Mouse (Mus musculus) urinary bladder, postnatal 14 days (tissue): ENCODE data around the gene Olfr1369-ps1.
"Not testable (repeated sequence)": the region's sequence is repeated elsewhere in the genome, so short reads cannot be mapped to it uniquely, and the experiment has no call there.

Experiments
- DNase-seq: peaks from one replicate; pipeline ENCODE4 v3.0.0; 2021; ENCODE audit warnings: low spot score

The Olfr1369-ps1 gene

GRCm38 (mm10) chr13:21111183-21111582 is at the start of gene Olfr1369-ps1:
Gene Olfr1369-ps1 (plus strand): TSS chr13:21111483.
- not testable (repeated sequence) for DNase-seq

- no peak for DNase-seq
Observed at GRCm38 (mm10) chr13:21066021-21066420, 45.3 kb upstream of the Olfr1369-ps1 start.

GRCm38 (mm10) chr13:21074847-21075246 is 36.4 kb upstream of the Olfr1369-ps1 start, which contains the start of gene Olfr1370:
Gene Olfr1370 (minus strand): TSS chr13:21074947.
- no peak for DNase-seq

- no peak for DNase-seq
Observed at GRCm38 (mm10) chr13:21082686-21083085, 28.6 kb upstream of the Olfr1369-ps1 start.

GRCm38 (mm10) chr13:21109759-21110158 is 1.5 kb upstream of the Olfr1369-ps1 start:
- DNase-seq = no peak

- DNase-seq = no peak
Observed at GRCm38 (mm10) chr13:21110441-21110840, 842 bp upstream of the Olfr1369-ps1 start.

- no peak for DNase-seq
Observed at GRCm38 (mm10) chr13:21114121-21114520, 2.8 kb downstream of the Olfr1369-ps1 start.

GRCm38 (mm10) chr13:21129339-21129738 is 18.1 kb downstream of the Olfr1369-ps1 start, which contains the start of gene Olfr263:
Gene Olfr263 (plus strand): TSS chr13:21129639.
- DNase-seq = not testable (repeated sequence)

GRCm38 (mm10) chr13:21142421-21142820 is 31.1 kb downstream of the Olfr1369-ps1 start:
- DNase-seq = no peak

GRCm38 (mm10) chr13:21145767-21146166 is 34.5 kb downstream of the Olfr1369-ps1 start, which contains the start of gene Olfr1368:
Gene Olfr1368 (minus strand): TSS chr13:21145867.
- no peak for DNase-seq

GRCm38 (mm10) chr13:21155888-21156287 is 44.6 kb downstream of the Olfr1369-ps1 start:
- no peak for DNase-seq

GRCm38 (mm10) chr13:21158071-21158470 is 46.8 kb downstream of the Olfr1369-ps1 start:
- DNase-seq = no peak

- peak; percentile 91 for DNase-seq
Observed at GRCm38 (mm10) chr13:21158785-21159474, 47.6 kb downstream of the Olfr1369-ps1 start.

- DNase-seq = no peak
Observed at GRCm38 (mm10) chr13:21159475-21159819, 48.2 kb downstream of the Olfr1369-ps1 start.

GRCm38 (mm10) chr13:21160041-21160511 is 48.8 kb downstream of the Olfr1369-ps1 start:
- DNase-seq = no peak

- DNase-seq = peak; percentile 90
Observed at GRCm38 (mm10) chr13:21160657-21161590, 49.6 kb downstream of the Olfr1369-ps1 start.

- no peak for DNase-seq
Observed at GRCm38 (mm10) chr13:21161591-21161990, 50.3 kb downstream of the Olfr1369-ps1 start.

GRCm38 (mm10) chr13:21162591-21162990 is 51.3 kb downstream of the Olfr1369-ps1 start:
- DNase-seq = no peak

GRCm38 (mm10) chr13:21166936-21167909 is 55.9 kb downstream of the Olfr1369-ps1 start:
- peak; percentile 76 for DNase-seq

- no peak for DNase-seq
Observed at GRCm38 (mm10) chr13:21167910-21168300, 56.6 kb downstream of the Olfr1369-ps1 start.

- no peak for DNase-seq
Observed at GRCm38 (mm10) chr13:21168371-21169011, 57.2 kb downstream of the Olfr1369-ps1 start.
